24 mouse cellular contexts compared by ENCODE assay signal in the genomic region with DNA sequence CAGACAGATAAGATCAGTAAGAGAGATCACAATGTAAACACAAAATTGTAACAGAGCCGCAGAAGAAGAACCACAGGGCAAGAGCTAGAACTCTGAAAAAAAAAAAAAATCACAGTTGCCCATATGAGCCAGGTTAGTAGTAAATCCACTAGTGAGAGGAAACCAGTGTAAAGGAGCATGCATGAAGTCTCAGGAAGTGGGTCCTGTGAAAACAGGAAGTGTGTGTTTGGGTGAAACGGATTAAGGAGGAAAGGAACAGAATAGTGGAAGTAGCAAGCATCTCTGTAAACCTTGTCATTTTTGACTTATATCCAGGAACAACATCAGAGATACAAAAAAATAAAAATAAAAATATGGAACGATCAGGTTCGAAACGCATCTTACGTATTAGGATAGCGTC.
DNase-seq lines count a peak whose midpoint lies in the region; ATAC-seq and TF ChIP-seq lines count a peak whose summit lies in the region.
"Had no signal": no experiment of that assay in that cellular context is flagged by ENCODE, and none has a peak within 500 bp of the region (broad histone marks: within the 10 kb centered on the region; RNA-seq: fewer than 3 reads in every experiment).

No protein-coding gene starts in this region.

- no peaks in the 10 kb centered on the region for H3K4me1 ChIP-seq in kidney, adult 2 months (ENCODE audit: control insufficient read depth, insufficient read depth, low read length)
- H3K4me1 ChIP-seq: embryonic facial prominence, embryonic 10.5 days; embryonic facial prominence, embryonic 12.5 days; forebrain, embryonic 13.5 days; forebrain, embryonic 15.5 days had no signal

- no peak overlapping the region for H3K27ac ChIP-seq in kidney, adult 2 months (ENCODE audit: insufficient read depth, low read depth, low read length)
- H3K27ac ChIP-seq: embryonic facial prominence, embryonic 10.5 days; embryonic facial prominence, embryonic 12.5 days; forebrain, embryonic 13.5 days; forebrain, embryonic 15.5 days had no signal

- no peaks in the 10 kb centered on the region for H3K36me3 ChIP-seq in kidney, adult 2 months (ENCODE audit: control insufficient read depth, insufficient read depth, low read length)
- H3K36me3 ChIP-seq: embryonic facial prominence, embryonic 10.5 days; embryonic facial prominence, embryonic 12.5 days; forebrain, embryonic 15.5 days; G1E had no signal

- 63% methylated on average over 7 of the region's 7 CpGs for WGBS in kidney, adult 2 months

- DNase-seq in lung, postnatal 4 days, result no peak
- DNase-seq in kidney, adult 2 months, result no peak
- DNase-seq: adrenal gland, adult 2 months; adrenal gland, postnatal 10 days; adrenal gland, postnatal 25 days; B cell, adult 2 months; cerebellum, adult 11 months; cerebellum, adult 18-20 months; cerebellum, adult 8-10 months; cerebellum, adult 9-11 months; cerebellum, postnatal 14 days; cerebellum, postnatal 36 days; forebrain, postnatal 0 days had no signal

- ATAC-seq in common myeloid progenitor, adult 5-6 weeks (replicated peaks; ENCODE audit: low read depth, poor library complexity, severe bottlenecking), result peak; percentile 91
- ATAC-seq in hematopoietic stem cell, adult 5-6 weeks (replicated peaks in 1 of 2; ENCODE audit: insufficient read depth in 1 of 2, low FRiP score in 2 of 2, low TSS enrichment in 1 of 2, low read depth in 1 of 2, poor library complexity in 2 of 2, severe bottlenecking in 2 of 2), result peak; percentile 86
- peak; percentile 96 for ATAC-seq in megakaryocyte progenitor cell, adult 5-6 weeks (replicated peaks; ENCODE audit: poor library complexity)
- ATAC-seq: CD4-positive, CD25-positive, alpha-beta regulatory T cell, adult 4 months; forebrain, embryonic 13.5 days; forebrain, embryonic 15.5 days; forebrain, postnatal 0 days; Patski had no signal

- no peak overlapping the region for H3K4me3 ChIP-seq in kidney, adult 2 months (ENCODE audit: insufficient read depth, low read depth, low read length)
- H3K4me3 ChIP-seq: embryonic facial prominence, embryonic 10.5 days; embryonic facial prominence, embryonic 12.5 days; forebrain, embryonic 13.5 days; forebrain, embryonic 15.5 days had no signal

- no peaks in the 10 kb centered on the region for H3K27me3 ChIP-seq in kidney, adult 2 months (replicated peaks; ENCODE audit: control insufficient read depth, insufficient read depth, low read length)
- H3K27me3 ChIP-seq: CH12.LX; embryonic facial prominence, embryonic 12.5 days; forebrain, embryonic 13.5 days; forebrain, embryonic 15.5 days; Patski had no signal

- TF ChIP-seq POLR2A in kidney, adult 2 months (IDR thresholded peaks at IDR 0.05; ENCODE audit: low read depth, low read length), result no peak

- no peak for TF ChIP-seq CTCF in kidney, adult 2 months (conservative IDR thresholded peaks at IDR 0.05; ENCODE audit: insufficient read depth, insufficient read length, low read depth, low read length)
